Mouse (Mus musculus): ENCODE measurements around the gene Lysmd2.

DNA sequence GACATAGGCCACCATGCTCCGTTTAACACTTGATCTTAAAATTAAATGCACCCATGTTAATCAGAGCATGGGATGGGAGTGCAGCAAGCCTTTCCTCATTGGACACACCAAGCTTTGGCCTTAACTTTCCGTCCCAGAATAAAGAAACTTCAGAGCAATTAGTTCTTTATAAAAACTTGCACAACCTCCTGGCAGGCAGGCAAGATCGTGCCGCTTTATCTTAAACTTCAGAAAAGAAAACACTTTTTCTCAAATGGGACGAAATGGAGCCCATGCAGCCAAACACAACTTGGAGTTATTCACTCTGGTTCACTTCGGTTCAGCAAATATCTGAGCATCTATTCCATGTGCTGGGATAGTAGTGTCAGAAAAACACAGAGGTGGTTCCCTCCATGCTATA lies 46.2 kb upstream of the Lysmd2 start:
- TF ChIP-seq POLR2A (IDR thresholded peaks at IDR 0.05; ENCODE audit: control insufficient read depth in 1 of 2, insufficient read depth in 1 of 2, low read depth in 1 of 2, low read length in 2 of 2, poor library complexity in 1 of 2) (no peak), MYB (IDR thresholded peaks at IDR 0.05; ENCODE audit: low read depth, low read length) (no peak), CTCF (IDR thresholded peaks at IDR 0.05 in 2 of 3, conservative IDR thresholded peaks at IDR 0.05 in 1 of 3; ENCODE audit: control insufficient read depth in 1 of 3, insufficient read depth in 1 of 3, low read depth in 2 of 3, low read length in 3 of 3, poor library complexity in 1 of 3, severe bottlenecking in 1 of 3) (no peak), KAT2A (conservative IDR thresholded peaks at IDR 0.05; ENCODE audit: low read depth, low read length) (no peak), JUND (IDR thresholded peaks at IDR 0.05; ENCODE audit: low read depth, low read length) (no peak), ZMIZ1 (IDR thresholded peaks at IDR 0.05; ENCODE audit: low read depth, low read length) (no peak), SIN3A (IDR thresholded peaks at IDR 0.05; ENCODE audit: low read length) (no peak), RCOR1 (IDR thresholded peaks at IDR 0.05; ENCODE audit: low read depth, low read length) (no peak), UBTF (IDR thresholded peaks at IDR 0.05; ENCODE audit: borderline replicate concordance, insufficient read depth, low read depth, low read length) (no peak), GATA1 (IDR thresholded peaks at IDR 0.05; ENCODE audit: low read depth, low read length) (no peak), ZNF384 (IDR thresholded peaks at IDR 0.05; ENCODE audit: low read depth, low read length) (no peak), MAX (IDR thresholded peaks at IDR 0.05; ENCODE audit: low read length) (no peak), GABPA (IDR thresholded peaks at IDR 0.05; ENCODE audit: low read depth, low read length) (no peak)

All from MEL (cell line).